Mouse (Mus musculus) embryo, embryonic 10 days (tissue): ENCODE data around the gene C1ql4.

Experiments
- DNase-seq: peaks from one replicate; pipeline ENCODE4 v3.0.0-alpha.2; 2015; ENCODE audit warnings: low spot score

C1ql4 gene

GRCm38 (mm10) chr15:99087253-99088075 lies at the start of gene C1ql4:
Gene C1ql4 (minus strand): TSS chr15:99087817.
- DNase-seq = peak; percentile 49

- peak; percentile 59 for DNase-seq
Measured at GRCm38 (mm10) chr15:99129956-99130910, 42.6 kb upstream of the C1ql4 start.

GRCm38 (mm10) chr15:99129441-99129840 lies 41.8 kb upstream of the C1ql4 start:
- DNase-seq = no peak

GRCm38 (mm10) chr15:99127851-99128522 lies 40.4 kb upstream of the C1ql4 start:
- DNase-seq = peak; percentile 25

GRCm38 (mm10) chr15:99126816-99127365 lies 39.3 kb upstream of the C1ql4 start:
- peak; percentile 66 for DNase-seq

GRCm38 (mm10) chr15:99126081-99126815 lies 38.6 kb upstream of the C1ql4 start:
- peak; percentile 97 for DNase-seq

- no peak for DNase-seq
Measured at GRCm38 (mm10) chr15:99125711-99126080, 38.1 kb upstream of the C1ql4 start, which contains the start of gene Spats2. Gene Spats2 (plus strand): TSS chr15:99125916.

- DNase-seq = no peak
Measured at GRCm38 (mm10) chr15:99122642-99123041, 35.0 kb upstream of the C1ql4 start.

- DNase-seq = no peak
Measured at GRCm38 (mm10) chr15:99120814-99121213, 33.2 kb upstream of the C1ql4 start.

- peak; percentile 37 for DNase-seq
Measured at GRCm38 (mm10) chr15:99116539-99116938, 28.9 kb upstream of the C1ql4 start.

- DNase-seq = no peak
Measured at GRCm38 (mm10) chr15:99115065-99115423, 27.4 kb upstream of the C1ql4 start.

- peak; percentile 48 for DNase-seq
Measured at GRCm38 (mm10) chr15:99114312-99115064, 26.9 kb upstream of the C1ql4 start.

GRCm38 (mm10) chr15:99113396-99113975 lies 25.9 kb upstream of the C1ql4 start:
- DNase-seq = peak; percentile 73

- DNase-seq = peak; percentile 31
Measured at GRCm38 (mm10) chr15:99112843-99113395, 25.3 kb upstream of the C1ql4 start.

- no peak for DNase-seq
Measured at GRCm38 (mm10) chr15:99111809-99112208, 24.2 kb upstream of the C1ql4 start.

GRCm38 (mm10) chr15:99111139-99111538 lies 23.5 kb upstream of the C1ql4 start:
- no peak for DNase-seq

GRCm38 (mm10) chr15:99107866-99108265 lies 20.2 kb upstream of the C1ql4 start:
- no peak for DNase-seq

GRCm38 (mm10) chr15:99105238-99105637 lies 17.6 kb upstream of the C1ql4 start:
- no peak for DNase-seq

- DNase-seq = no peak
Measured at GRCm38 (mm10) chr15:99099984-99100383, 12.4 kb upstream of the C1ql4 start.

GRCm38 (mm10) chr15:99099139-99099556 lies 11.5 kb upstream of the C1ql4 start:
- peak; percentile 81 for DNase-seq
